ENCODE assay signal across 7 mouse cellular contexts in genomic region chr4:68955621-68956020, GRCm38 (mm10). TPM values are rescaled to one million over a fixed set of nuclear protein-coding genes. Genes with fewer than 3 reads are reported as not detected.
A peak's percentile ranks its signal among the peaks of the same experiment; 100 is the strongest.
DNase-seq lines count a peak whose midpoint lies in the region; ATAC-seq lines count a peak whose summit lies in the region.

No protein-coding gene starts in this region.

- peak; percentile 62 for DNase-seq in liver
- peak; percentile 85 for DNase-seq in adrenal gland, postnatal 10 days
- DNase-seq in lung, postnatal 36 days = peak; percentile 41
- DNase-seq in B cell, adult 2 months = no peak

- no peaks in the 10 kb centered on the region for H3K4me1 ChIP-seq in liver, embryonic 12.5 days

- H3K4me3 ChIP-seq in liver, embryonic 12.5 days = no peak overlapping the region

- ATAC-seq in liver, embryonic 12.5 days = no peak
- ATAC-seq in hematopoietic stem cell, adult 5-6 weeks (replicated peaks in 1 of 2; ENCODE audit: insufficient read depth in 1 of 2, low FRiP score in 2 of 2, low TSS enrichment in 1 of 2, low read depth in 1 of 2, poor library complexity in 2 of 2, severe bottlenecking in 2 of 2) = peak; percentile 42 to 53; a peak in 1 of 4 replicates
- no peak for ATAC-seq in frontal cortex, adult (ENCODE audit: low TSS enrichment)

- no peaks in the 10 kb centered on the region for H3K36me3 ChIP-seq in liver, embryonic 12.5 days

- 3% methylated on average over 4 of the region's 4 CpGs for WGBS in liver, embryonic 12.5 days (ENCODE audit: insufficient replicate concordance)

- H3K27ac ChIP-seq in liver, embryonic 12.5 days = no peak overlapping the region

- H3K9me3 ChIP-seq in liver, embryonic 12.5 days (replicated peaks) = no peaks in the 10 kb centered on the region

- peaks cover 30% of the 10 kb centered on the region for H3K27me3 ChIP-seq in liver, embryonic 12.5 days (replicated peaks)

- H3K9ac ChIP-seq in liver, embryonic 12.5 days = no peak overlapping the region

- no peak overlapping the region for H3K4me2 ChIP-seq in liver, embryonic 12.5 days

RNA-seq across cellular contexts. Expression of gene Brinp1, which starts 1.4 kb away (rescaled TPM):
- 1.8 and 2.2 TPM in 2 replicates for polyA plus RNA-seq in liver, embryonic 12.5 days (2016; fragmentation: Nextera tagmentation; extraction: Ambion mirVana)
- 1 to 10 TPM; 2.3 to 4.4 TPM for total RNA-seq in adrenal gland, postnatal 10 days (2021)
- not detected in 2 replicates for total RNA-seq in hematopoietic stem cell, adult 5-6 weeks (2017)

Comparison
In these comparisons a context has a peak if more than half of its experiments do, and no peak if none do; other contexts are left out.
1. DNase-seq: peak in liver (single experiment), adrenal gland, postnatal 10 days (single experiment) and lung, postnatal 36 days (single experiment); none in B cell, adult 2 months (0 of 2).
2. ATAC-seq: peak in hematopoietic stem cell, adult 5-6 weeks (2 of 2); none in liver, embryonic 12.5 days (single experiment) and frontal cortex, adult (single experiment).